9 mouse cellular contexts compared by ENCODE assay signal in the genomic region with DNA sequence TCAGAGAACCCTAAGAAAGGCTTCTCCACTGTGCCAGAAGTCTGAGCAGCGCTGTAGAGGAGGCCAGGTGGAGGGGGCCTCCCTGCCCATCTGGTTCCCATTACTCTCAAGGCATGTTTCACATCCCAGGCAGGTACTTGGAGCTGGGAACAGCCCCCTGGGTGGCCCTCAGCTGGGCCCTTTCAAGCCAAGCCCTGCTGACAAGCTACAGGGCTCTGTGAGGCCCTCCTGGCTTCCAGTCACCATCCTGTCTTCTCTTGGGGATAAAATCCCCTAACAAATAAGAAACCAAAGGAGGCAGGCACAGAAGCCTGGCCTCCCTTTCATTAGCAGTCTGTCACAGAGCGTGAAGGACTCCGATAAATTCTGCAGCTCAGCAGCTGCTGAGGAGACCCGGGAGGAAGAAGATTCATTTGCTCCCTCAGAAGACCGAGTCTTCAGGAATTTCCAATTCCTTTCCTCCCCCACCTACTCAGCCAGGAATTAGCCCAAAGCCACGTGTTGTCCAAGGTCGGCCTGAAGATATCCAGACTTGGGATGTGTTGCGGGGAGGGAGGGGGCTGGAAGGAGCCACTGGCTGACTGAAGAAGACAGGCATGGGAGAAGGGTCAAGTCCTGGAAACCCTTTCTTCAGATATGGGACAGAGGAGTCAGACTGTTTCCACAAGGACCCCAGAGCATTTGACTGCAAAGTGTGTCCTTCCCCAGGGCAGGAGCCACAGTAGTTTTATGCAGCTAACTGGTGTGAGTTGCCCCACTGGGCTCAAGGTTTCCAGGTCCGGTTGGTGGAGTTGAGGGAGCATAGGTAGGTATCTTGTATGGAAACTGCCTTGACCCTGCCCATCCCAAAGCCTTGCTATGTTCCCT.
DNase-seq lines count a peak whose midpoint lies in the region; ATAC-seq lines count a peak whose summit lies in the region.
"Had no signal": no experiment of that assay in that cellular context is flagged by ENCODE, and none has a peak within 500 bp of the region (broad histone marks: within the 10 kb centered on the region; RNA-seq: fewer than 3 reads in every experiment).

No protein-coding gene starts in this region.

- H3K4me3 ChIP-seq in midbrain, embryonic 13.5 days (replicated peaks): no peak overlapping the region
- H3K4me3 ChIP-seq: liver, embryonic 13.5 days had no signal

- H3K4me2 ChIP-seq in midbrain, embryonic 13.5 days (replicated peaks): no peak overlapping the region
- H3K4me2 ChIP-seq: liver, embryonic 13.5 days had no signal

- peak overlapping the region; percentile 74 for H3K27ac ChIP-seq in midbrain, embryonic 13.5 days
- H3K27ac ChIP-seq: liver, embryonic 13.5 days had no signal

- H3K9ac ChIP-seq in midbrain, embryonic 13.5 days (replicated peaks): 0 out of 2 replicates have a peak overlapping the region, but pooled peaks have one; percentile 4
- H3K9ac ChIP-seq: liver, embryonic 13.5 days had no signal

- H3K27me3 ChIP-seq in midbrain, embryonic 13.5 days: no peaks in the 10 kb centered on the region
- H3K27me3 ChIP-seq: liver, embryonic 13.5 days had no signal

- peak; percentile 61 for DNase-seq in ovary, adult 18-20 months (ENCODE audit: low spot score)
- no peak for DNase-seq in ovary, postnatal 10 days (ENCODE audit: low spot score)
- peak; percentile 95 for DNase-seq in forelimb bud, embryonic 11.5 days (ENCODE audit: low read depth, low spot score)
- DNase-seq in MN1 (ENCODE audit: low spot score): no peak
- no peak for DNase-seq in c-Kit-positive CD71-positive TER-119-positive erythroid progenitor cells, embryonic 14.5 days (ENCODE audit: low spot score)
- no peak for DNase-seq in right cerebral cortex, postnatal 4 days
- DNase-seq: cerebellum, adult 18-20 months; liver, embryonic 13.5 days had no signal

- H3K36me3 ChIP-seq in midbrain, embryonic 13.5 days: 0 out of 2 replicates have a peak, but pooled peaks cover 2% of the 10 kb centered on the region
- H3K36me3 ChIP-seq: liver, embryonic 13.5 days had no signal

- WGBS in midbrain, embryonic 13.5 days: 29% methylated on average over 9 of the region's 9 CpGs

- H3K9me3 ChIP-seq in midbrain, embryonic 13.5 days: no peaks in the 10 kb centered on the region
- H3K9me3 ChIP-seq: liver, embryonic 13.5 days had no signal

- peak; percentile 41; the same call in 1 of the 2 replicates for ATAC-seq in midbrain, embryonic 13.5 days

- peaks cover 45% of the 10 kb centered on the region for H3K4me1 ChIP-seq in midbrain, embryonic 13.5 days (replicated peaks)
- H3K4me1 ChIP-seq: liver, embryonic 13.5 days had no signal

Comparison
In these comparisons a context has a peak if more than half of its experiments do, and no peak if none do; other contexts are left out.
1. DNase-seq: peak in ovary, adult 18-20 months (single experiment) and forelimb bud, embryonic 11.5 days (single experiment); none in ovary, postnatal 10 days (single experiment), MN1 (single experiment), c-Kit-positive CD71-positive TER-119-positive erythroid progenitor cells, embryonic 14.5 days (single experiment) and right cerebral cortex, postnatal 4 days (single experiment).